Mouse (Mus musculus): ENCODE measurements at regions not wholly inside any gene's neighbourhood (a gene's known extent, or its start where the extent isn't known, plus 50 kb on each side); places are given as distances from the start of the nearest gene placed in this dataset.

- TF ChIP-seq EP300 (IDR thresholded peaks at IDR 0.05) (no peak), CTCF (IDR thresholded peaks at IDR 0.05) (no peak)
These were observed 58.6 kb upstream of the C9orf72 start for GRCm38 (mm10) chr4:35284611-35285010.

More at GRCm38 (mm10) chr4:35284611-35285010, 58.6 kb upstream of the C9orf72 start:
- no peak for ATAC-seq
- Histone ChIP-seq H3K9ac (replicated peaks; ENCODE audit: low read depth) (no peak overlapping the region), H3K36me3 (ENCODE audit: insufficient read depth, low read length) (no peaks in the 10 kb centered on the region), H3K27me3 (replicated peaks; ENCODE audit: insufficient read depth, low read length) (no peaks in the 10 kb centered on the region), H3K4me3 (ENCODE audit: low read depth, low read length) (no peak overlapping the region), H3K9me3 (ENCODE audit: low read length) (no peaks in the 10 kb centered on the region), H3K4me2 (replicated peaks; ENCODE audit: low read depth, low read length) (no peak overlapping the region), H3K4me1 (ENCODE audit: insufficient read depth, low read depth, low read length) (no peaks in the 10 kb centered on the region), H3K27ac (ENCODE audit: low read length) (no peak overlapping the region)
- DNase-seq (ENCODE audit: low spot score) = no peak
